Mouse (Mus musculus): Measurements from ENCODE around the gene Hist1h2bb.
A peak's percentile ranks its signal among the peaks of the same experiment; 100 is the strongest.

Hist1h2bb gene

DNA sequence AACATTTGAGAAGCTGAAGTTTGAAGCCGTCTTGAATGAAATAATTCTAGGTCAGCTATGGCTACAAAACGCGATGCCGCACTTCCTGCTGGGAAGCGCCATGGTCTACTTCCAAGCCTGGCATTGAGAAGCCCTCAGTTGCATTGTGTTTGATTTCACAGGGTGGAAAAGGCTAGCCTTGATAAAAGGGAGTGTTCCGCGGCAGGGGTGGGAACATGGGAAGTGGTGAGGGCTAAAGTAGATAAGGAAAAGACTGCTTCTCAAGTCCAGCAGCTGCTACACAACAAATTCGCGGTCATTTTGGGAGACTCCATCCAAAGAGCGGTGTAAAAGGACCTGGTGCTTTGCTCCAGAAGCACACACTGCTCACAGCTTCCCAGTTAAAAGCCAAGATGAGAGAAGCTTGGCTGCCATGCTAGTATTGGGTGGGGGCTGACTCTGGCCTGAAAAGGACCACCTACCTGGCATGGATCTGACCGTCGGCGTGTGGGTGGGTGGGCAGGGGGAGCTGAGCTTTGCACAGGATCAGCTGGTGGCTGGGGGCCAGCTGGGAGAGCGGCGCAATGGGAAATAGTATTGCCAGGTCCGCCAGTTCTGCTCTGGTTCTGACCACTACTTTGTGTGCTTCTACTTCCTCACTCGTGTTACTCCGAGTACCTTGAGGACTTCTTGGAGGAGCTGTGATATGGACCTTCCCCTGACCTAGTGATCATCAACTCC, 17.9 kb upstream of the Hist1h2bb start:
- no peak for DNase-seq (ENCODE audit: low spot score in 2 of 2)

DNA sequence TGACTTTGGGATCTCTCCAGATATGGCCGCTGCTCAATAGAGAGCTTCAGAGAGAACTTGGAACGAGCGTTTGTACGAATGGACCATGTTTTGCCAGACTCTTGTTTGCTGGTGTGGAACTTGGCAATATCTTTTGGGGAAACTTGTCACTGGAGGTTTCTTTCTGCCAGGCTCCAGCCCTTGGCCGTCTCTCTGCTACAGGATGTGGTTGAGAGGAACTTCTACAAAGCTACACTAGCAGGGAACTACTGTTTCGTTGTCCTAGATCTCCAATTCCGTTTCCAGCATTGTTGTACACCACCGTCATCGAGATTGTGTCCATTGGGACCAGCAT, 17.4 kb upstream of the Hist1h2bb start:
- peak in 1 of 2 experiments; percentile 26 for DNase-seq (ENCODE audit: low spot score in 2 of 2)

DNA sequence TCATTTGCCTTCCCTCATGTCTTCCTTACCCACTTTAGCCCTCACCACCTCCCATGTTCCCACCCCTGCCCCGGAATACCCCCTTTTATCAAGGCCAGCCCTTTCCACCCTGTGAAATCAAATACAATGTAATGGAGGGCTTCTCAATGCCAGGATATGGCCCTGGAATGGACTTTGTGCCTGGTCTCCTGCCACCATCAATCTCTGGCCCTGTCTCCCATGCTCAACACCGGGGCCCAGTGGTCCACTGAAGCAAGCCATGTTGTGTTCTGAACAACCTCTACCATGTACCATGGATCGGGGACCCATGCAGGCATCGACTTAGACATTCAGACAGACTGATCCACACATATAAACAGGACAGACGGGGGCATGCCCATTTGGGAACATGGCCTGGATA, 16.8 kb upstream of the Hist1h2bb start:
- DNase-seq (ENCODE audit: low spot score in 2 of 2): no peak

- DNase-seq (ENCODE audit: low spot score in 2 of 2): no peak
Measured at GRCm38 (mm10) chr13:23730479-23730878, 16.1 kb upstream of the Hist1h2bb start.

DNA sequence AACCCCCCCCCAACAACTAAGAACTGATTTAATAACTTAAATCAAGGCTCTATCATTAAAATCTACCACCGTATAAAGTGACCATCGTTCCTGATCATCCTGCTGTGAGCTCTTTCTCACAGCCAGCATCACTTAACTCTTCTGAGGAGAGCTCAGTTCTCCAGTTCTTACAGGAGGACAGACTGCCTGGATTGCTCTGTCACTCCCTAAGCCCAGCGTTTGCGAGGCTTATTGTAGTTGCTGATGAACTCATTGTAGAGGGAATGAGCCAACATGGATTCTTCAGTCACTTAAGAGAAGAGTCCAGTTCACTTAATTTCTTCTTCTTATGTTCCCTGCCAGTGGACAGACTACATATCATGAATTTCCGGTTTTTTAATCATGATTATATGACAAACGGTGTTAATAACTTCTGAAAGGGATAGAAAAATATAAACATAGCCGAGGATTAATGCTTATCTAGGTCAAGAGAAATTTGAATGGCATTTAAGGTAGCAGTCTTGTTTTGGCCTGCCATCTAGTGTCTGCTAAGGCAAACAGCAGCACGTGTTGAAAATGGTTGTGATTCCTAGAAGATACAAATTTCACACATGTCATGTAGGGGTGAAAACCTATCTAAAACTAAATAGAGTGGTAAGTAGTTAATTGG, 14.3 kb upstream of the Hist1h2bb start:
- DNase-seq (ENCODE audit: low spot score in 2 of 2): no peak

DNA sequence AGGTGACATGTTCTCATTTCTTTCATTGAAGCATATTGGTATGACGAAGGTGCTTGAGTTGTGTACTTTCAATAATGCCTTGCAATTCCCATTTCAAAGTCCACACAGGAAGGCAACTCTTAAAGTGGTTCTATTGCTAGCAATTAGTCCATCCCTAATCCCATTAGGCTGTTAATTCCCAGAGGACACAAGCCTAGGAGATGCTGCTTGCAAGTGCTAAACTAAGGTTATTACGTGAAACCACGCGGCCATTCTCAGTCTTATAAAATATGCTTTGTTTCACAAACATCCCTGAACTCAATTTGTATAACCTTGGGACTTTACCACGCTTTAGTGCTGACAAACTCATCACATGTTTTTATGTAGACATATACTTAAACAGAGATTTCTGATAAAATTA, 9.4 kb upstream of the Hist1h2bb start:
- DNase-seq (ENCODE audit: low spot score in 2 of 2): no peak

GRCm38 (mm10) chr13:23738041-23738440, 8.5 kb upstream of the Hist1h2bb start:
- no peak for DNase-seq (ENCODE audit: low spot score in 2 of 2)

GRCm38 (mm10) chr13:23738677-23739068, 7.9 kb upstream of the Hist1h2bb start, which contains the start of gene Hist1h1c:
Gene Hist1h1c, plus strand, starts transcription at chr13:23738808.
- DNase-seq (ENCODE audit: low spot score in 2 of 2): peak; percentile 93 to 94

GRCm38 (mm10) chr13:23739069-23739921, 7.2 kb upstream of the Hist1h2bb start:
- DNase-seq (ENCODE audit: low spot score in 2 of 2): peak; percentile 97 to 98

DNA sequence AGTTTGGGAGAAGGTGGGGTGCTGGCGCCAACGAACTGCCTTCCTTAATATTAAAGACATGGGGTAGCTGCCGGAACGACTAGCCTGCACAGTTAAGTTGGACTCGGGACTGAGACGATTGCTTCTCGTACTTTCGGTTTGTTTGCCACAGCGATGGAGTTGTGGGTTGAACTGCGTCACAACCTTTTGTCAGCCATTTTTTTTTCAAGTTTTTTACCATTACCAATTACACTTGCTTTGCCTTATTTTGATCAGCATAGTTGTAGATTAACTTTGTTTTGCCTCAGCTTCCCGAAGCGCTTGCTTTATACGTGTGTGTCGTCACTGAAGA, 6.6 kb upstream of the Hist1h2bb start:
- DNase-seq (ENCODE audit: low spot score in 2 of 2): no peak

DNA sequence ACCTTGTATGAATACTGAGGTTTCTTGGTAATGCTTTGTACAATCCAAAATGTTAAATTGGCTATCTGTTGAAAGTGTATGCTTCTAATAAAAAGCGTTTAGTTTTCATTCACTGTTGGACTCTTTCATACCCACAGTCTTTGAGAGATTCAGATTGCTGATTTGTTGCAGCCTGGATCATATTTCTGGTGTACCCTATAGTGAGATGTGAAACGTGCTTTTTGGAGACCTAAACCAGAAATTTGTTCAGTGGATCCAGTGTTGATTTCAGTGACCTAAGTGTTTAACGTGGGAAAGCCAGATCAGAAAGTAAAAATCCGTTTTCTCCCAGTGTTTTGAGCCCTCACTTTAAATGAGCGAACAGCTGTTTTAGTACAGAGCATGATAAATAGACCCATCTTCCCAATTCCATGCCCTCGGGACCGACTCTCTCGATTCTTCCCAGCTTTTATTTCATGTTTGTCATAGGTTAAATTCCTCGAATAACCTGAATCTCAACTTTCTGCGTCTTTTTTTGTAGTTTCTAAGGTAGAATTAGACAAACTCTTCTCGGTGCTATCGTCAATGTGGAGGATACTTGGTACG, 6.2 kb upstream of the Hist1h2bb start:
- DNase-seq (ENCODE audit: low spot score in 2 of 2): no peak

DNA sequence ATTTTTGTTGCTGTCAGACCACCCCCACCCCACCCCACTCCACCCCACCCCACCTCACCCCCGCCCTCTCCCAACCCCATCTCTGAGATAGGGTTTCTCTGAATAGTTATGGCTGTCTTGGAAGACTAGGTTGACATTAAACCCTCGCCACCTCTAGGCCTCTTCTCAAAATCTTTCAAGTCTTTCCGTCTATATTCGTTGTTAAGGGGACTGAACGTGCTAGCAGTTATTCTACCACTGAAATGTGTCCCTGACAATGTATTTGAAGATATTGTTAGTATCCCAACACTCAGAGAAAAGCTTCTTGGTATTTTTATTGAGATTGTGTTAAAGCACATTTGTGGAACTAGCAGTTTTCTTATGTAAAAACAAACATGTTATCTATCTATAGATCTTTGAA, 5.6 kb upstream of the Hist1h2bb start:
- no peak for DNase-seq (ENCODE audit: low spot score in 2 of 2)

GRCm38 (mm10) chr13:23742007-23742406, 4.5 kb upstream of the Hist1h2bb start:
- peak in 1 of 2 experiments; percentile 3 for DNase-seq (ENCODE audit: low spot score in 2 of 2)

DNA sequence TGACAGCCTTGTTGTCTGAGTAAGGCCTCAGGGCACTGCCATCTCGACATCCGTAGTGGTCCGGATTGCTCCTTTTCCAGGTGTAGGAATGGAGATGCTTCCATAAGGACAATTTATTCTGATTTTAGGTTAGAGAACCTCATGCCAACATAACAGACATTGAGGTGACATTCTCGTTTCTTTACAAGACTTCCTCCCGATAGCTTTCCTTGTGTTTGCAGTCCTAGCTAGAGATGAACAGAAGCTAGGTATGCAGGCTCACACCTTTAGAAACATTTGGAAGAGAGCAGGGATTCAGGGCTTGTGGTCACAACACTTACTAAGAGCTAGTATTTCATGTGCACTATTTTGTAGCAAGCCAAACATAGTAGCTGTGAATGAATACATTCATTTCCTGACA, 3.3 kb upstream of the Hist1h2bb start:
- no peak for DNase-seq (ENCODE audit: low spot score in 2 of 2)

GRCm38 (mm10) chr13:23743963-23744362, 2.6 kb upstream of the Hist1h2bb start:
- no peak for DNase-seq (ENCODE audit: low spot score in 2 of 2)

DNA sequence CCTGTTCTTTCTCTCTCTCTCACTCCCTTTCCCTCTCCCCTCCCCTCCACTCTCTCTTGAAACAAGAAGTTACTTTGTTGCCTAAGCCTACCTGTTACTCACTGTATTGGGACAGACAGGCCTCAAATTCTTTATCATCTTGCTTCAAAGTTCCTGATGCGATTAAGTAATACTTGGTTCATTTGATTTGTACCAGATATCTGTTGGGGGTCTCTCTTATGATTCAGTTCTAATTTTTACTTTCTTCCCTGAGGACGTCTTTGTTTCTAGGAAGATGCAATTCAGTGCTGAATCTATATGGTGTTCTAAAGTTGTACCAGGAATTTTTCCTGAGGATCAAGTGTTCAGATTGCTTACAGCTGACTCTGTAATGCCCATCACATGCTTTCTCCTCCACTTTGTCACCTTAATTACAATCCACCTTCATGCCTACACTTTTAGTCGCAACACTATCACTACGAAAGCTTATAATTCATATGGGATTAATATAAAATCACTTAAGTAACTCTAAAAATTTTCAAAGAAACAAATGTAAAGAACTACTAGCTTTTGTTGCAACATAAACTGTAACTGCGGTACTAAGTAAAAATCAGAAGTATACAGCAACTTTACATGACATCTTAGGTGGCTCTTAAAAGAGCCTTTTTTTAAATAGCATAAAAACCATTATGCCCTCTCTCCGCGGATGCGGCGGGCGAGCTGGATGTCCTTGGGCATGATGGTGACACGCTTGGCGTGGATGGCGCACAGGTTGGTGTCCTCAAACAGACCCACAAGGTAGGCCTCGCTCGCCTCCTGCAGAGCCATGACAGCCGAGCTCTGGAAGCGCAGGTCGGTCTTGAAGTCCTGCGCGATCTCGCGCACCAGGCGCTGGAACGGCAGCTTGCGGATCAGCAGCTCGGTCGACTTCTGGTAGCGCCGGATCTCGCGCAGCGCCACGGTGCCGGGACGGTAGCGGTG, 1.8 kb upstream of the Hist1h2bb start:
- DNase-seq (ENCODE audit: low spot score in 2 of 2): no peak

GRCm38 (mm10) chr13:23745381-23746161, 963 bp upstream of the Hist1h2bb start, which contains the start of gene Hist1h3c:
Gene Hist1h3c, minus strand, starts transcription at chr13:23745602.
- peak; percentile 92 to 94 for DNase-seq (ENCODE audit: low spot score in 2 of 2)

GRCm38 (mm10) chr13:23747081-23747891, 752 bp downstream of the Hist1h2bb start:
- DNase-seq (ENCODE audit: low spot score in 2 of 2): no peak

- no peak for DNase-seq (ENCODE audit: low spot score in 2 of 2)
Measured at GRCm38 (mm10) chr13:23747892-23748288, 1.4 kb downstream of the Hist1h2bb start.

All from right cerebral cortex, postnatal 10 days (tissue).